Mouse (Mus musculus) E14TG2a.4 (cell line): ENCODE measurements around the gene 4933416C03Rik.

Source experiments
- H3K27me3 ChIP-seq: 2 replicates; pipeline ENCODE4 v1.6.1; 2014; ENCODE audit warnings: low read length, control low read depth; ENCODE audit not compliant: insufficient read depth
- H3K36me3 ChIP-seq: 2 replicates; pipeline ENCODE4 v1.6.1; 2014; ENCODE audit warnings: low read length, control low read depth; ENCODE audit not compliant: insufficient read depth
- H3K4me1 ChIP-seq: replicated peaks from 2 replicates; pipeline ENCODE4 v1.6.1; 2014; ENCODE audit warnings: low read depth, low read length, control low read depth
- H3K4me3 ChIP-seq: replicated peaks from 2 replicates; pipeline ENCODE4 v1.5.1; 2014; ENCODE audit warnings: mild to moderate bottlenecking, low read length
- H3K9me3 ChIP-seq: 2 replicates; pipeline ENCODE4 v1.6.1; 2014; ENCODE audit warnings: low read length, control low read depth
- CTCF ChIP-seq: conservative IDR thresholded peaks from 2 replicates; pipeline ENCODE4 v1.5.1; 2014; ENCODE audit warnings: low read length
- NANOG ChIP-seq: IDR thresholded peaks from 2 replicates; pipeline ENCODE4 v1.6.1; 2014; ENCODE audit warnings: borderline replicate concordance, low read length, mixed read lengths
- POU5F1 ChIP-seq: IDR thresholded peaks from 2 replicates; pipeline ENCODE4 v1.6.1; 2014; ENCODE audit warnings: low read length, borderline replicate concordance

4933416C03Rik gene

GRCm38 (mm10) chr10:116131223-116131622, 17.5 kb upstream of the 4933416C03Rik start:
- TF ChIP-seq CTCF: no peak
- TF ChIP-seq POU5F1: no peak
- TF ChIP-seq NANOG: no peak
- no peaks in the 10 kb centered on the region for H3K27me3 ChIP-seq
- no peaks in the 10 kb centered on the region for H3K36me3 ChIP-seq
- no peaks in the 10 kb centered on the region for H3K9me3 ChIP-seq
- no peak overlapping the region for H3K4me3 ChIP-seq
- H3K4me1 ChIP-seq: no peaks in the 10 kb centered on the region

DNA sequence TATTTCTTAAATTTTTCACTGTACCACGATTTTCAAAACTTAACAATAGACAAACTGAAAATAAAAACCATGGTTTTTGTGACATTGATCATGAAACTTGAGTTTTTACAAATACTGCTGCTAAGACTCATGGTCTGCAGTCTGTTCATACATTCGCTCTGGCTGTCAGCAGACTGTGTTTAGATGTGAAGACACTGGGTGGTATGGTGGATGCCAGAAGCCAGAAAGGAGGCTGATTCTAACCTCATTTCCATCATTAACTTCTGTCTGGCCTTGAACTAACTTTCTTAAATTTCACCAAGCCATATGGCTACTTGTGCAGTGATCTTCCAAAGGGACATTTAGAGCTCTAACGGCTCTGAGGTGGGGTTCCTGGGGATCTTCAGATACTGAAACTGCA, 16.7 kb upstream of the 4933416C03Rik start:
- no peak overlapping the region for H3K4me3 ChIP-seq
- no peaks in the 10 kb centered on the region for H3K9me3 ChIP-seq
- no peaks in the 10 kb centered on the region for H3K4me1 ChIP-seq
- no peaks in the 10 kb centered on the region for H3K36me3 ChIP-seq
- TF ChIP-seq NANOG (no peak), CTCF (no peak), POU5F1 (no peak)
- no peaks in the 10 kb centered on the region for H3K27me3 ChIP-seq

DNA sequence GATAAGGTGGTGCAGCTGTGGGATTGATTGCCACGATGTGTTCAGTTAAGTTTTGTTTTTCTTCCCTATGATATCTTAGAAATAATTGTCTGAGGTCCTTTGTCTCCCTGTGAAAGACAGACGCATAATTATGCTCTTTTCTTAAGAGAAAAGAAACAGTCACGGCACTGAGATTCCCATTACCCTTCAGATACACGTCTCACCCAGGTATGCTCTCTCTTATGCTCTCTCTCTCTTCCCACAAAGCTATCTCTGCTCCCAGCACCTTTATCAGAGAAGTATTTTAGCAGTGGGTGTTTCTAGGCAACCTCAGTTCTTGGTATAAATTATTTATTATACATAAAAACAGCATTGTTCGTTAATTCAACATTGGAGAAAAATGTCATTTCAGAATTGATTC, 11.6 kb upstream of the 4933416C03Rik start:
- TF ChIP-seq CTCF (no peak), POU5F1 (no peak), NANOG (no peak)
- H3K4me3 ChIP-seq: no peak overlapping the region
- no peaks in the 10 kb centered on the region for H3K4me1 ChIP-seq
- no peaks in the 10 kb centered on the region for H3K9me3 ChIP-seq
- no peaks in the 10 kb centered on the region for H3K36me3 ChIP-seq
- H3K27me3 ChIP-seq: no peaks in the 10 kb centered on the region

DNA sequence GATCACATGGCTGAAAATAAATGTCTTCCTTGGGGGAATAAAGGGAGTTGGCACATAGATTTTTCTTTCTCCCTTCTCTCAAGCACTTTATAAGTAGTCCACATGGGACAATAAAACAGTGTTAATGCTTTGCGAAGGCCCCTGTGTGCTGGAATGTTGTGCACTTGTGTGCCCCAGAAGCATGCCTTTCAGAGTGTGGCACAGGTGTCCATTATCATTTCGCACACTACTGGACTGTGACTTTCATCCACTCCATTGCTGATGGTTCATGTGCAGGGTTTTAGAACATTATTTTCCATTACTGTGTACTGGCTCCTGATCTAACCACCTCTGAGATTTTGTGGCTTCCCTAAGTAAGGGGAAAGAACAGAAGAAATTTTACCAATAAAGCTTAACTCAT, 10.1 kb upstream of the 4933416C03Rik start:
- TF ChIP-seq NANOG (no peak), POU5F1 (no peak), CTCF (no peak)
- Histone ChIP-seq H3K4me1 (no peaks in the 10 kb centered on the region), H3K36me3 (no peaks in the 10 kb centered on the region), H3K4me3 (no peak overlapping the region), H3K27me3 (no peaks in the 10 kb centered on the region), H3K9me3 (no peaks in the 10 kb centered on the region)

DNA sequence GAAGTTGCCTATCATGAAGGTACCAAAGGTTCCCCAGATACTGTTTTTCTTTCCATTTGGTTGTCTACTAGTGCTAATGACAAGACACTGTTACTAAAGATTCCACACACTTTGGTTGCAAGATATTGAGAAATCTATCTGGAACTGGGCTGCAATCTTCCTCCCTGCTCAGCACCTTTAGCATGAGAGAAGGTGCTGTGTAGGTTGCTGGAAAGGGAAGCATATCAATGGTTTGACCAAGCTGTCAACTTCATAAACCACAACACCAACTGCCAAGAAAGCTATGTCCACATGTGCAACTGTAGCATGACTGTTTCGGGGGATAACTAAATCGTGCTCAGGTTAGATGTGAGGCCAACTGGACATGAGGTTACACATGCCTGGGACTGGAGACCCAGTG, 7.7 kb upstream of the 4933416C03Rik start:
- Histone ChIP-seq H3K9me3 (no peaks in the 10 kb centered on the region), H3K4me1 (no peaks in the 10 kb centered on the region), H3K36me3 (no peaks in the 10 kb centered on the region), H3K4me3 (no peak overlapping the region), H3K27me3 (no peaks in the 10 kb centered on the region)
- TF ChIP-seq CTCF (no peak), NANOG (no peak), POU5F1 (no peak)

DNA sequence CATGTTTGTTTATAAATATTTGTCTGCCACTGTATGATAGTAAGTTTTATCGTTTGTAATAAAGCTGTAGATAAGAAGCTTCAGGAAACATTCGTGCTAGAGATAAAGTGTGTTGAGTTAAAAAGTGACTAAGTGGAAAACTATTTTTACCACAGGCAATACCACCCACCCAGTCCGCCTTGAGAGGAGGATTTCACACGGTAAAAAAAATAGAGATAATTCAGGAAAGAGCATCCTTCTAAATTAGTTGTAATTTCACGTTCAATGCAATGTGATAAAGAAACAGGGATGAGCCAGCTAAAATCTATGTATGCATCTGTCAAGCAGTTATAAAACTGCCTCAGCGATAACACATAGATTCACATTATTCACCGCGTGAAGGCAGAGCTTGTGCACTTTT, 3.3 kb upstream of the 4933416C03Rik start:
- Histone ChIP-seq H3K36me3 (no peaks in the 10 kb centered on the region), H3K4me1 (peaks cover 11% of the 10 kb centered on the region; the same call in 1 of the 2 replicates), H3K27me3 (peaks cover 24% of the 10 kb centered on the region), H3K4me3 (no peak overlapping the region), H3K9me3 (peaks cover 9% of the 10 kb centered on the region)
- no peak for TF ChIP-seq NANOG
- TF ChIP-seq POU5F1: no peak

DNA sequence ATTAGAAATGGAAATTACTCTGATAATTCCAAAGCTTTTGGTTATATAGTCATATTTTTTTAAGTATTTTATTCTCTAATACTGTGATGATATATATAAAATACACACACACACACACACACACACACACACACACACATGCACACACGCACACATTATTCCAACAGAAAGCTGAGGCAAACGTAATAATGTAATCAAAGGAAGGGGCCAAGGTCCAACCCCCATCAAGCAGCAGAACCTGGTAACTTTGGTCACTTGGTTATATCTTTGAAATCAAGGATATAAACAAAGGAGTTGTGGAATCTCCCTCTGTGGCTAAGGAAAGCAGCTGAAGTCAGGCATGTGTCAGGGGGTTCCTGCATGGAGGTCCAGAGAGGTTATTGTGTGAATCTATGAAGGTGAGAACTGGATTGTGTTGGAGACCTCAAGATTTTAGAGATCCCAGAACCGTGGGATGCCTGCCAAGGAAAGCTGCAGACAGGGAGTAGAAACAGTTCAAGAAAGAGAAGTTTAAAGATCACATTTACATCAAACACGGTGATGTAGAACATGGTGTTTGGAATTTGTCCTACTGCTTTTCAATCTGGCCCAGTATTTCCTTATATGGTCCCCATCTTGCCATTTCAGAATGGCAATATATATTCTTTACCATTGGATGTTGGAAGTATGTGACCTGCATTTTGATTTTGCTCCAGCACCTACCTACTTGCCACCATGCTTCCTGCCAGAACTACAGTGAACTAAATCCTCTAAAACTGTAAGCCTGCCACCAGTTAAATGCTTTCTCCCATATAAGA, 2.4 kb upstream of the 4933416C03Rik start:
- TF ChIP-seq CTCF (no peak), POU5F1 (no peak), NANOG (no peak)
- peaks cover 11% of the 10 kb centered on the region; the same call in 1 of the 2 replicates for H3K4me1 ChIP-seq
- H3K36me3 ChIP-seq: no peaks in the 10 kb centered on the region
- H3K27me3 ChIP-seq: peaks cover 26% of the 10 kb centered on the region
- H3K4me3 ChIP-seq: no peak overlapping the region
- peaks cover 9% of the 10 kb centered on the region for H3K9me3 ChIP-seq

DNA sequence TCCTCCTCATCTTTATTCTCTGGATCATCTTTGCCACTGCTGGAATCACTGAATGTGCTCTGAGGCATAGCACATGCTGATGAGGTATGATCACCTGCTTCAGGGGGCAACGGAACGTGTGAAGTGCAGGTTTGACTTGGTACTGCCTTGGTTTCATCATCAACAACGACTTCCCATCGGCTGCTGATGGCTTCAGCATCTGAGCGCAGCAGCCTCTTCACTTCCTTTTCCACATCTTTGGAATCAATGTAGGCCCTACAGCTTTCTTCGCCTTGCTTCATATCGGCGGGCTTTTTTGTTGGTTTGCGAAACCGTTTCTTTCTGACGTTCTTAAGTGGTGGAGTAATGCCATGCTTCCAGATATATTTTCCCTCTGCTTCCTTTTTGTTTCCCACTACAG, 849 bp downstream of the 4933416C03Rik start:
- Histone ChIP-seq H3K4me1 (peaks cover 11% of the 10 kb centered on the region; the same call in 1 of the 2 replicates), H3K36me3 (no peaks in the 10 kb centered on the region), H3K9me3 (peaks cover 9% of the 10 kb centered on the region), H3K4me3 (0 out of 2 replicates have a peak overlapping the region, but pooled peaks have one; percentile 71), H3K27me3 (peaks cover 26% of the 10 kb centered on the region)
- TF ChIP-seq POU5F1 (no peak), NANOG (no peak), CTCF (no peak)
